Mouse (Mus musculus): ENCODE data around the gene Gpr107.

Gpr107 gene

DNA sequence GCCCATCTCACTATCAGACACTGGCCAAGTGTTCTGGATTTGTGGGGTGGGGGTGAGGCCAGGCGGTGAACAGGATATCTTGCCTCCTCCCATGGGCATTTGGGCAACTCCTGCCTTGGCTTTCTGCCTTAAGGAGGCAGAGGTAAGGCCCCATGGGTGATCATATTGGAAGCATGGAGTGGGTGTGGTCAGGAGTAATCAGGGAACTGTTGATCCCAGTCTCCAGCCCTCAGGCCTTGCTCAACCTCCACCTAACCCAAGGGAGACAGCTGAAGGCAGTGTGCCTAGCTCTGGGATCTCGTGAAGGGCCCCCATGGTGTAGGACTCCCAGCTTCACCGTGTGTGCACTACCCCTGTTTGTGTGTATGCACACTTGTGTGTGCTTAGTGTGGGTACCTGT, 102.7 kb downstream of the Gpr107 start:
- no peak for DNase-seq

DNA sequence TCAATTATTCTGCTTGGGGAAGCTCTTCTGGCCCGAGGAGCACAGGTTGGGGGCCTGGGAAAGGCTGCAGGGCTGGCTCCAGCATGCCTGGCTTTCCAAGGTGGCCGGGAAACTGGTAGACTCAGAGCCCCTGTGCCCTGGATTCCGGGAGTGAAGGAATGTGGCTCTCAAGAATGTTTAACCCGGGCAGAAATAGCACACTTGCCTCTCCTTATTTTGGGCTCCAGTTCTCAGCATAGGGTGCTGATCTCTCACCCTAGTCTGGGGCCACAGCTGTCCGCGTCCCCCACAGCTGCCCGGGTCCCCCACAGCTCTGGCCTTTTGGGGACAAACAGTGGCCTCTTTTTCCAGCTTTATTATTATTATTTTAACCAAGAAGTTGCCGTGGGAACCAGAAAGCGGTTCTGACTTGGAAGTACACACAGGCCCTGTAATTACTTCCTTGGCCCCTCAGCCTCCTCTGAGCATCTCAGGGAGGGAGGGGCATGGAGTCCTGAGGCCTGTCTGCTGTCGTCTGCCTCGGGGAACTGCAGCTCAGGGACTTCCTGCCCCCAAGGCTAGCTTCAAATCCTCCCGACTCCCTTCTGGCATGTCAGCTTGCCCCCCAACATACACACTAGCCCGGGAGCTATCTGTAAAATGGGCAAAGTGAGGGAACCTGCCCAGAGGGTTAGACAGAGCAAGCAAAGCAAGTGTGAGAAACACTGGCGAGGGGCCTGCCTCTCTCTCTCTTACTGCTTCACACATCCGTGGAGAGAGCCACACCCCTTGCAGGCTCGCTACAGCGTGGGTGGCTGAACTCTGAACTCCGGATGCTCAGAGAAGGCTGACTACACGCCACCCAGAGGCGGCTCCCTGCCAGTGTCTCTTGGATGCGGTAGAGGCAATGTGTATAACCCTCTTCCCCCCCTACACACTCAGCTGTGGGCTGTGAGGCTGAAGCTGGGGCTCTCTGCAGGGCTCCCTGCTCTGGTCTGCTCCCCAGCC, 104.1 kb downstream of the Gpr107 start:
- DNase-seq, result peak; percentile 89

DNA sequence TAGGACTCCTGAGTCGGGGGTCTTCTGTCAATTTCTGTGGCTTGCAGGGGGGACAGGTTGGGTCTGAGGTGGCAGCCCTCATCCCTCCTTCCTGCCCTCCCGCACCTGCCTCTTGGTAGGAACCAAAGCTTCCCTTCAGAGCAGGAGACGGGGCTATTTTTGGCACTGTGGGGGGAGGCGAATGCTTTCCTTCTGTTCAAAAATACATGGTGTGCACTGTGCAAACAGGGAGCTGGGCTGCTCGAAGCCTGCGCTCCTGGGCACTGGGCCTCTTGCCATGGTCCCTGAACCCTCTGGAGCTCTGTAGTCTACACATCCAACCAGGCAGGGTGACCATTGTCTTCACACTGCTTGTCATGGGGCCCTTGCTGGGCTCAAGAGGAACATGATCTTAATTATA, 105.0 kb downstream of the Gpr107 start:
- DNase-seq, result no peak

DNA sequence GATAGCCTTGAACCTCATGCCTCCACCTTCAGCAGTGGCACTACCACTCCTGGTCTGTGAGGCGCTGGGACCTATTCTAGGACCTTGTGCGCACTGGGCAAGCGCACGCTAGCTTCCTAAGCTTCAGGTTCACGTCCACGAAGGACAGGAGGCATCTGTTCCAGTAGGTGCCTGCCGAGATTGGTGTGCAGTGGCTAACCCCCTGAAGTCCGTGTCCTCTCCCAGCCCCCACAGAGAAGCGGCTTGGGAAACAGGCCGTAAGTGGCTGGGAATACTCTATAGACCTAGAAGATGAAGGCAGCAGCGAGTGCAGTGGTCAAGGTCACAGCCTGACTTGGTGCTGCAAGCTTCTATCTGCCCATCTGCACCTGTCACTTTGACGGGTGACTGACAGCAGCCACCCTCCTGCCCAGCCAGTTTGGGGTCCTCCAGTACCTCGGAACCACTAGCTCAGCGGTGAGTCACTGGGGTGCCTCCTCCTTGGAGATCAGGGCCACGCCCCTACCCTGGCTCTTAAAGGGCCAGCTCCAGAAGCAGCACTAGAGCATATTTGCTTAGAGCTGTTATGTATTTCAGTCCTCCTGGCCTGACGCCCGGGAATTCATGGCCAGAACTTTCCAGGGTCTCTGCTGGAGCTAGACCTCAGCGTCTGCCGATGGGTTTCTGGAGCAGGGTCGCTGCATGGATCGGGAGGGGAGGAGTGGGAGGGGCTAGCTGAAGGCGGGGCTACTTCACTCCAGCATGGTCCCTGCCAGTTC, 106.7 kb downstream of the Gpr107 start:
- DNase-seq, result peak; percentile 66

DNA sequence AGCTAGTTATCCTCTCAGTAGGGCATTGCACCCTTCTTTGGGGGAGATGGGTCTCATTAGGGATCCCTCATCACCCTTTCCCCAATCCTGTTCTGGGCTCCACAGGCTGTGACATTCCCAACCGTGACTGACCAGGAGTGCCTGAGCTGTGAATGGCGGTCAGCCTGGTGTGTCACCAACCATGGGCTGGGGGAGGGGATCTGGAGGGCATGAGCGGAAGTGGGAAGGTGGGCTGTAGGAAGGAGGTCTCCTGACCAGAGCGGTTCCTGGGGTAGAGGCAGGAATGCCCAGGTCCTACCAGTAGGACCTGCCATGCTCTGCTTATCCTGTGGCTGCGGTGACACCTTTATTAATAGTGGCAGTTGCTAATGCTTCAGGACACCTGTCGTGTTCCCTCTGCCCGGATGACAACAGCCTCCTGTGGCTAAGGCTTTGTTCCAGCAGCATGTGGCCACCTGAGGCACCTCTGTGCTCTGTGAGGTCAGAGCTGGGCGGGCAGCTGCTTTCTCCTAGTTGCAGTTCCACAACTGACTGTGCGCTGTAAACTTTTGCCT, 107.3 kb downstream of the Gpr107 start:
- DNase-seq, result no peak

DNA sequence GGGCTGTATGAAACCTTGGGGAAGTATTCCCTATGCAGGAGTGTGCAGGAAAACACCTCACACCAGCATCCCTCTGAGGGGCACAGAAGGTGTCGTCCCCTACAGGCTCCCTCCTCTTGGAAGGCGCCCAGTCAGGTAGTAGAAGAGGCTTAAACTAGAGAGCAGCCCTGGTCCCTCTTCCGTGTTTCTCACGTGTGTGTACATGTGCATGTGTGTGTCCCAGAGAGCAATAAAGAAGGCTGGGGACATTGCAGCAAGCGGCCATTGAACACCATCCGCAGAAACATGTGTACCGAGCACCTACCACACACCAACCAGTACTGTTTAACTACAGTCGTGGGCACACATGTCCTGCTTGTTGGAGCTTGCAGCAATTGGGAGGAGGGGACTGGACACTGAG, 108.4 kb downstream of the Gpr107 start:
- DNase-seq, result no peak

DNA sequence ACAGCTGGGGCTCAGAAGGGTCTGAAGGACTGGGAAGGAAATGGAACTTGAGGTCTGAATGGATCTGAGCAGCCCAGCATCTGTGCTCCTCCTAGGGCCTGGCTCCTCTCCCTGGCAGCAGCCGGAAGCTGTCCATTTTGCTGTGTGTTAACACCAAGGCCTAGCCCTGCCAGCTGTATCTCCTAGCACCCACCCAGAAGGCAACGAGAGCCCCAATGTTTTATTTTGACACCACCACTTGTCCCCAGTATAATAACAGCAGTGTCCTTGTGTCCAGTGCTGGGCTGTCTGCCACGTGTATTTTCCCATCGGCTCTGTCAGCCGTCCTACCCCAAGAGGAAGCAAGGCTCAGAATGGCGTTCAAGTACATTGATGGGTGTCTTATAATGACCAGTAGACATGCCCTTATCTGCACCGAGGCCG, 110.9 kb downstream of the Gpr107 start:
- no peak for DNase-seq

DNA sequence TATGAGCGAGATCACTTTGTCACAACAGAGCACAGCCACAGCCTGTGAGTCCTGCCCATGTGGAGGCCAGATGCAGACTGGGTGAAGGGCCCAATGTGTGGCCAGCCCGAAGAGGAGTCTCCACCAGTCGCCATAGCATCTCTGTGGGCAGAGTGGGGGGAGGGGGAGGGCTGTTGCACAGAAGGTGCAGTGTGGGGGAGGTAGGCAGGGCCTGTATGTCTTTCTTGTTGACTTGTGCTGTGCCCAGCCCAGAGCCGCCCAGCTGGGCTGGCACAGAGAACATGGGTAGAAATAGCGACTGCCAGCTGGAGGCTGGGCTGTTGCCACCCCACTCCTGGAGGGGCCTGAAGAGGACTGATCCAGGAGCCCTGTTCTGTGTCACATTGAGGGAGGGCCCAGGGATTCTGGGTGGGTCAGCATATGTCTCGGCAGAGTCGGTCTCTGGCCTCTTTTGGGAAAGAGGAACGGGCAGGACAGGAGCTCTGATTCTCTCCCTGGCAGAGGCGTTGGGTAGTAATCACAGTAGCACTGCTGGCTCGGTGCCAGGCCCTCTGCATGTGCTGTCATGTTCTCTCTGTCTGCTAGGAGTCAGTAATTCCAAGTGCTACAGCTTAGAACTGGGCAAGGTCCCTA, 111.7 kb downstream of the Gpr107 start:
- no peak for DNase-seq

DNA sequence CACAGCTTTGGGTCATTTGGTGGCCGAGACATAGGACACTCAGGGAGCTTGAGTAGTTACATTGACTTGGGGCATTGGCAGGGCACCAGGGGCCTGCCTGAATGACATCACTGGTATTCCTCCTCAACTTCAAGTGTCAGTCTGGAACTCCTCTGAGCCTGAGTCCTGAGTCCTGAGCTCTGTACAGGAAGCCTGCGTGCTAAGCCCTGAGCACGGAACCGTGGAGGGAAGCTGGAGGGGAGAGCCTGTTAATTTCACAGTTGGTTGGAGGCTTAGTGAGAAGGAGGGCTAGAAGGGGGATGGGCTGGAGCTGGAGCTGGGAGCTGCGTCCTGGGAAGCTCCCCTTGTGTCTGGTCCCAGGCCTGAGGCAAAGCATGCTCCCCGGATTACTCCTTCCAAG, 115.3 kb downstream of the Gpr107 start:
- no peak for DNase-seq

All from thymus, postnatal 25 days (tissue).